Mouse (Mus musculus) erythroblast, embryonic 14.5 days (primary cell): Measurements from ENCODE around the gene Rcan1. TPM values are rescaled to one million over a fixed set of nuclear protein-coding genes. Genes with fewer than 3 reads are reported as not detected.
"Not testable (repeated sequence)": the region's sequence is repeated elsewhere in the genome, so short reads cannot be mapped to it uniquely, and the experiment has no call there.

Experiments
- H3K27me3 ChIP-seq: 2 replicates; pipeline ENCODE4 v1.6.1; 2012; ENCODE audit warnings: inconsistent platforms; ENCODE audit not compliant: control insufficient read depth
- H3K36me3 ChIP-seq: 2 replicates; pipeline ENCODE4 v1.6.1; 2012; ENCODE audit warnings: mild to moderate bottlenecking, inconsistent platforms; ENCODE audit not compliant: control insufficient read depth
- H3K4me1 ChIP-seq: 2 replicates; pipeline ENCODE4 v1.6.1; 2012; ENCODE audit warnings: inconsistent platforms; ENCODE audit not compliant: control insufficient read depth
- H3K4me3 ChIP-seq: replicated peaks from 2 replicates; pipeline ENCODE3; 2012; ENCODE audit warnings: moderate library complexity, mild to moderate bottlenecking, inconsistent platforms
- H3K9me3 ChIP-seq: 2 replicates; pipeline ENCODE4 v1.6.1; 2012; ENCODE audit warnings: low read length, inconsistent platforms, mixed read lengths; ENCODE audit not compliant: control insufficient read depth
- GATA1 ChIP-seq: IDR thresholded peaks from 2 replicates; pipeline ENCODE4 v1.6.1; 2012; ENCODE audit warnings: low read length, inconsistent platforms, mixed read lengths
- TAL1 ChIP-seq: IDR thresholded peaks from 3 replicates; pipeline ENCODE4 v1.6.1; 2012; ENCODE audit warnings: low read length, inconsistent platforms, mixed read lengths
- polyA plus RNA-seq: library from polyadenylated mRNA; stranded (reverse); fragments of >175 nt; gene quantifications from 2 replicates; pipeline ENCODE4 v1.2.3, GENCODE M21; 2012

The Rcan1 gene
- polyA plus RNA-seq, 1 experiment, result 1.7 TPM

- H3K36me3 ChIP-seq, result no peaks in the 10 kb centered on the region
- no peaks in the 10 kb centered on the region for H3K27me3 ChIP-seq
- no peak overlapping the region for H3K4me3 ChIP-seq
- H3K9me3 ChIP-seq, result no peaks in the 10 kb centered on the region
- H3K4me1 ChIP-seq, result no peaks in the 10 kb centered on the region; the same call in none of the 2 replicates
- no peak for TF ChIP-seq TAL1
- no peak for TF ChIP-seq GATA1
Observed at GRCm38 (mm10) chr16:92415702-92416118, 55.0 kb downstream of the Rcan1 start.

GRCm38 (mm10) chr16:92415038-92415437, 55.6 kb downstream of the Rcan1 start:
- not testable (repeated sequence) for H3K36me3 ChIP-seq, H3K4me1 ChIP-seq, H3K4me3 ChIP-seq

GRCm38 (mm10) chr16:92412888-92413287, 57.8 kb downstream of the Rcan1 start:
- H3K4me1 ChIP-seq, result no peaks in the 10 kb centered on the region; the same call in none of the 2 replicates
- H3K27me3 ChIP-seq, result no peaks in the 10 kb centered on the region
- no peaks in the 10 kb centered on the region for H3K9me3 ChIP-seq
- H3K36me3 ChIP-seq, result no peaks in the 10 kb centered on the region
- TF ChIP-seq TAL1 (no peak), GATA1 (no peak)
- no peak overlapping the region for H3K4me3 ChIP-seq

More at GRCm38 (mm10) chr16:92415038-92415437, 55.6 kb downstream of the Rcan1 start:
- not testable (repeated sequence) for H3K27me3 ChIP-seq, H3K9me3 ChIP-seq

GRCm38 (mm10) chr16:92411981-92412706, 58.5 kb downstream of the Rcan1 start:
- Histone ChIP-seq H3K9me3 (no peaks in the 10 kb centered on the region), H3K27me3 (no peaks in the 10 kb centered on the region), H3K36me3 (no peaks in the 10 kb centered on the region), H3K4me1 (no peaks in the 10 kb centered on the region; the same call in none of the 2 replicates), H3K4me3 (no peak overlapping the region)
- TF ChIP-seq GATA1, result no peak
- no peak for TF ChIP-seq TAL1

GRCm38 (mm10) chr16:92410344-92410743, 60.3 kb downstream of the Rcan1 start:
- H3K4me1 ChIP-seq, result no peaks in the 10 kb centered on the region; the same call in 1 of the 2 replicates
- H3K4me3 ChIP-seq, result no peak overlapping the region
- no peaks in the 10 kb centered on the region for H3K36me3 ChIP-seq
- H3K27me3 ChIP-seq, result no peaks in the 10 kb centered on the region
- TF ChIP-seq GATA1 (no peak), TAL1 (no peak)
- no peaks in the 10 kb centered on the region for H3K9me3 ChIP-seq

GRCm38 (mm10) chr16:92407883-92408282, 62.8 kb downstream of the Rcan1 start:
- Histone ChIP-seq H3K4me3 (no peak overlapping the region), H3K36me3 (no peaks in the 10 kb centered on the region), H3K4me1 (no peaks in the 10 kb centered on the region), H3K27me3 (no peaks in the 10 kb centered on the region), H3K9me3 (no peaks in the 10 kb centered on the region)
- TF ChIP-seq GATA1 (no peak), TAL1 (no peak)

- peaks cover 33% of the 10 kb centered on the region for H3K27me3 ChIP-seq
Observed at GRCm38 (mm10) chr16:92404141-92404540, 66.5 kb downstream of the Rcan1 start.

GRCm38 (mm10) chr16:92403069-92403468, 67.6 kb downstream of the Rcan1 start:
- no peak for TF ChIP-seq TAL1
- TF ChIP-seq GATA1, result no peak
- Histone ChIP-seq H3K4me1 (peaks cover 2% of the 10 kb centered on the region; the same call in 1 of the 2 replicates), H3K9me3 (no peaks in the 10 kb centered on the region), H3K36me3 (no peaks in the 10 kb centered on the region), H3K4me3 (no peak overlapping the region), H3K27me3 (peaks cover 40% of the 10 kb centered on the region)

More at GRCm38 (mm10) chr16:92404141-92404540, 66.5 kb downstream of the Rcan1 start:
- Histone ChIP-seq H3K36me3 (no peaks in the 10 kb centered on the region), H3K9me3 (no peaks in the 10 kb centered on the region), H3K4me1 (peaks cover 2% of the 10 kb centered on the region; the same call in 1 of the 2 replicates), H3K4me3 (no peak overlapping the region)
- TF ChIP-seq TAL1, result no peak
- no peak for TF ChIP-seq GATA1

- no peaks in the 10 kb centered on the region for H3K9me3 ChIP-seq
- no peak overlapping the region for H3K4me3 ChIP-seq
- TF ChIP-seq TAL1, result no peak
- TF ChIP-seq GATA1, result no peak
- H3K36me3 ChIP-seq, result no peaks in the 10 kb centered on the region
- H3K27me3 ChIP-seq, result peaks cover 40% of the 10 kb centered on the region
- H3K4me1 ChIP-seq, result peaks cover 2% of the 10 kb centered on the region; the same call in 1 of the 2 replicates
Observed at GRCm38 (mm10) chr16:92402216-92402615, 68.5 kb downstream of the Rcan1 start.
